Mouse (Mus musculus) adrenal gland, postnatal 14 days (tissue): ENCODE data around the gene Arid2. TPM values are rescaled to one million over a fixed set of nuclear protein-coding genes. Genes with fewer than 3 reads are reported as not detected.

Source experiments
- DNase-seq: peaks from one replicate; pipeline ENCODE4 v3.0.0; 2021; ENCODE audit warnings: mixed read lengths
- total RNA-seq: library from RNA; stranded (reverse); gene quantifications from 2 replicates; pipeline ENCODE4 v1.2.3, GENCODE M21; 2021

The Arid2 gene
- total RNA-seq, 1 experiment from 2014 or later, result 38.4 TPM

GRCm38 (mm10) chr15:96344591-96345285 lies 57.4 kb downstream of the Arid2 start:
- DNase-seq, result no peak

DNA sequence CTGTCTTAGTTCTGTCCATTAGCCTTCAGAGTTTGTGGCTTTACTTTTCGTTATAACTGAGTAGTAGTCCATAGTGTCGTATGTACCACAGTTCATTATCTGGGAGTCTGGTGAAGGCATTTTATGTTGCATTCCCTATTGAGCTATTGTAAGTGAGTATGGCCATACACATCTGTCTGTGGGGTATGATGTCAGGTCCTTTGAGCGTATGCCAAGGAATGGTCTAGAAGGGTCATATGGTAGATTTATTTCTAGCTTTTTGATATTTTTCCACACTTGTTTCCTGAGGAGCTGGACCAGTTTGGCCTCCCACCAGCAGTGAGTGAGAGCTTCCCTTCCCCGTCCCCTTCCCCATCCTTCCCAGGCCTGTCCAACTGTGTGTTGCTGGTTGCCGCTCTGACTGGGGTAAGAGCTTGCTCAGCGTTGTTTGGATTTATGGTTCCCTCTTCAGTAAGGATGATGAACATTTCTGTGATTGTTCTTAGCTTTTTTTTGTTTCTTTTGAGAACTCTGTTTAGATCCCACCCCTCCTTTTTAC lies 58.1 kb downstream of the Arid2 start:
- DNase-seq, result no peak

- no peak for DNase-seq
Measured at GRCm38 (mm10) chr15:96351432-96351831, 64.1 kb downstream of the Arid2 start.

GRCm38 (mm10) chr15:96358871-96359270 lies 71.6 kb downstream of the Arid2 start:
- DNase-seq, result no peak

- DNase-seq, result no peak
Measured at GRCm38 (mm10) chr15:96360614-96361013, 73.3 kb downstream of the Arid2 start.

GRCm38 (mm10) chr15:96365351-96365750 lies 78.0 kb downstream of the Arid2 start:
- no peak for DNase-seq

- DNase-seq, result peak; percentile 23
Measured at GRCm38 (mm10) chr15:96366176-96366963, 79.1 kb downstream of the Arid2 start.

DNA sequence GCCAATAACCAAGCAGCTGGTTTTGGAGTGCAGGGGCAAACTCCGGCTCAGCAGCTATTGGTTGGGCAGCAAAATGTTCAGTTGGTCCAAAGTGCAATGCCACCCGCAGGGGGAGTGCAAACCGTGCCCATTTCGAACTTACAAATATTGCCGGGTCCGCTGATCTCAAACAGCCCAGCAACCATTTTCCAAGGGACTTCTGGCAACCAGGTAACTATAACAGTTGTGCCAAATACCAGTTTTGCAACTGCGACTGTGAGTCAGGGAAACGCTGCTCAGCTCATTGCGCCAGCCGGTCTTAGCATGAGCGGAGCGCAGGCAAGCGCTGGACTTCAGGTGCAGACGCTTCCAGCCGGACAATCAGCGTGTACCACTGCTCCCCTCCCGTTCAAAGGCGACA lies 84.0 kb downstream of the Arid2 start:
- no peak for DNase-seq

DNA sequence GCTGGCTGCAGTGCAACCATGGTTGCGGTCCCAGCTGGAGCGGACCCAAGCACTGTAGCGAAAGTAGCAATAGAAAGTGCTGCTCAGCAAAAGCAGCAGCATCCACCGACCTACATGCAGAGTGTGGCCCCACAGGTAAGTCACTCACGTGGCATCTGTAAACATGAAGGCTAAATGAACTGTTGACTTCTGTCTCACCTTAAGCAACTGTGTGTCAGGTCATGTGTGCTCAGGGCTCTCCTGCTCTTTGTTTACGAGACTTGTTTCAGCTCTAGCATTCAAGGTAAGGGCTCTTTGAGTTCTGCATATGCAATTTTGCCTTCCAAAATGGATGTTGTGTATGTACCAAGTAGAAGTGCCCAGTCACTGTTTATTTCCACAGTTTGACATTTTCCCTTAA lies 85.3 kb downstream of the Arid2 start:
- DNase-seq, result no peak

DNA sequence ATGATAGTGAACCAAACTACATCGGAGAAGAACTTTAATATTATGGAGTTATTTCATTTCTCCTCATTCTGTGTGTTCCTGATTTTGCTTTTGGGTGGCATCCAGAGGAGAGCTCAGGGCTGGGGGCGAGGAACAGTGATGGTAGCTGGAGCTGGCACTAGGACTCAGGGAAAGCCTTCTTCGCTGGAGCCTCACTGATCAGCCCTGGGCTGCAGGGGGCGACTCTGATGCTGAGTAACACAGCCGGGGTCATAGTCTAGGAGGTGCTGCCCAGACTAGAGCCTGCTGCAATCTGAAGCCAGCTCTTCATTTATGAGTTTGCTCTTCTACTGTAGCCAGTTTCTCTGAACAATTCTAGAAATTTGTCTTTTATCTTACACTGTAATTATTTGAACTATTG lies 85.8 kb downstream of the Arid2 start:
- DNase-seq, result peak; percentile 20

DNA sequence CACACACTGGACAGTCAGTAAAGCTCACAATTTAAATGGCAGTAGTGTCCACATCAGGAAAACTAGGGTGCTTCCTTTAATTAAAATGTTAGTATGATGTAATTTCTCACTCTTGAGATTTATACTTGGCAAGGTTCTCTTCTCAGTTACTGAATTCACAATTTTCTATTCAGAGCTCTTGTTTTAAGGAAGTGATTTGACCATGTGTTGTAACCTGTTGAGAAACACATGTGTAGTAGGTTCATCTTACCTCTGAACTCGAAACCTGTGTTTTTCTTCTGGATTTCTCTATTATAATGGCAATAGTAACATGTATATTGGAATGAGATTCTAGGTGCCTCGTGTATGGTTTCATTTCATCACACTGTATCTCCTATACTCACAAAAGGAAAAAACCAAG lies 88.9 kb downstream of the Arid2 start:
- DNase-seq, result no peak

DNA sequence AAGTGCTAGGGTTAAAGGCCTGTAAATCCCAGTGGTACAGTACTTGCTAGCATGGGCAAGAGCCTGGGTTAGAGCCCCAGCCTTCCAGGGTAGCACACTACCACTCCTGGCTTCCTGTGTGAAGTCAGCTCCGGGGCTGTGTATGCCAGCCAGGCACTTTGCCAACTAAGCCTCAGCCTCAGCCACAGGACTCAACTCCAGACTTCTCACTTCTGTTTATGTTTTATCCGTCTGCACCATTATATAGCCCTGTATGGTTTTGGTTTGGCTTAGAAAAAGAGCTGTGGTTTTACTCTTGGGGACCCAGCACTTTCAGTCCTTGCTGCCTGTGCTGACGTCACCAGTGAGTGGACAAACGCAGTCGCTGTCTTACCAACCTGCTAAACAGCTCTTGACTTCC lies 89.9 kb downstream of the Arid2 start:
- peak; percentile 34 for DNase-seq

- no peak for DNase-seq
Measured at GRCm38 (mm10) chr15:96377701-96378100, 90.4 kb downstream of the Arid2 start.

DNA sequence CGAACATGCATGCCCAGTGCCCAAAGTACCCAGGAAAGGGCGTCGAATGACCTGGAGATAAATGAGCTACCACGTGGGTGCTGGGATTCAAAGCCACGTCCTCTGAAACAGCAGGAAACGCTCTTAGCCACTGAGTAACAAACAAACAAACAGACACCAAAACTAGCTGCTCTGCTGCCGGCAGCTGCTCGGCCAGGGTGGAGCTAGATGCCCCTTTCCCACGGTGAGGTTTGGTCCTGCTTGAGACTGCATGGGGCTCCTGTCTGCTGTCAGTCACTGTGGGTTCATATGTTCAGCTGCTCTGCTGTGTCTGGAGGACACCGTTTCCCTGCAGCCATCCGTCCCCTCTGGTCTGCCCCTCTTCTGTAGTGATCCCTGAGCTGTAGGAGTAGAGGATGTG lies 94.9 kb downstream of the Arid2 start:
- no peak for DNase-seq

GRCm38 (mm10) chr15:96388565-96388964 lies 101.2 kb downstream of the Arid2 start:
- DNase-seq, result no peak

GRCm38 (mm10) chr15:96392878-96393277 lies 105.6 kb downstream of the Arid2 start:
- no peak for DNase-seq

DNA sequence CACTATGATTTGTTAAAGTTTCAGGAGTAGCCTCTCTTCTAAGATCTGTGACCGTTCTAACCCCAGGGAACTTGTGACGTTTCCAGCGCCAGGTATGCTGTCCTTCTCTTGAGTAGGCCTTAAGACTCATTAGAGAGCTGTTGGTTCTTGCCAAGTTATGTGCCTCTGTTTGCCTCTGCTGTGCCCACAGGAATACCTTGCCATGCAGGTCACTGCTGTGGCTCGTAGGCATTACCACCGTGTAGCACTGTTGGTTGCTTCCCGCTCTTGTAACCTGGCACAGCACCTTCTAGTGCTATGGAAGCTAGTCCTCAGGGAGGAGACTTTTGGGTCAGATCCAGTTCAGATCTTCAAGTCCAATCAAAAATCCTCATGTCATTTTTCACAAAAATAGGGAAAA lies 107.8 kb downstream of the Arid2 start:
- no peak for DNase-seq

DNA sequence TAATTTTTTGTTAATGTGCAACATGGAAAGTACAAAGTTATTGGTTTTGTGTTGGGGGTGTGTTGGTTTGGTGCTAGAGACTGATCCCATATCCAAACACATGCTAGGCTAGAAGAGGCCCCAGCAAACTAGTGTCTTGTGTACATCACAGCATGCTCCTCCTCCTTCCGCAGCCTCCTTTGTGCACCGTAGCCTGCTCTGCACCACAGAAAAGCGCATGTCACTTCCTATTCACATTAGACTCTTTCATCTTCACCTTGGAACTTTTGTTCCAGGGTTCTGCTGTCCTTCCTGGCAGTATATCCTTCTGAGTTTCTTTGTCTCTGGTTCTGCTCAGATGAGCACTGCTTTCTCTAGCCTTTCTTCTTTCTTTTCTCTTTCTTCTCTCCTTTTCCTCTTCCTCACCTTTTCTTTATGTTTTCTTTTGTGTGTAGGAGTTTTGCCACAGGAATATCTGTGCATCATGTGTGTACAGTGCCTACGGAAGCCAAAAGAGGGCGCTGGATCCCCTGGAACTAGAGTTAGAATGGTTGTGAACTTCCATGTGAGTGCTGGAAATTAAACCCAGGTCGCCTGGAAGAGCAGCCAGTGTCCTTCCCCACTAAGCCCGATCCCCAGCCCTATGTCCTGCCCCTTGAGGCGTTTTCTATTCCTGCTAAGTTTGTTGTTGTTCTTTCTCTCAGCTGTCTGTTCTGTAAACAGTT lies 109.5 kb downstream of the Arid2 start:
- DNase-seq, result no peak

DNA sequence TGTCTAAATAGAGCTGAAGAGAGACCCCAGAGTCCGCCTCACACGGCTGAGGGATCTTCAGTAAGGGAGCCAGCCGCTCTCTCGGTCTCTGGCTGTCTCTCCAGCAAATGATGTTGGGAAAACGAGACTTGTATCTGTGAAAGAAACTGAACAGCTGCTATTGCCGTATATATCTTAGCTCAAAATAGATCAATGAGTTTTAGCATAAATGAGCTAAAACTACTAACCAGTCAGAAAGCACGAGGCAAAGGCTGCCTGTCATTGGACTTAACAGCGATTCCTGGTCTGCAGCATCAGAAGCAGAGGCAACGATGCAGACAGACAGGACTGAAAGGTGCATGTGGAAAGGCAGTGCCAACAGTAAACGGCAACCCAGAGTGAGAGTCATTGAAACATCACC lies 111.0 kb downstream of the Arid2 start:
- DNase-seq, result no peak

DNA sequence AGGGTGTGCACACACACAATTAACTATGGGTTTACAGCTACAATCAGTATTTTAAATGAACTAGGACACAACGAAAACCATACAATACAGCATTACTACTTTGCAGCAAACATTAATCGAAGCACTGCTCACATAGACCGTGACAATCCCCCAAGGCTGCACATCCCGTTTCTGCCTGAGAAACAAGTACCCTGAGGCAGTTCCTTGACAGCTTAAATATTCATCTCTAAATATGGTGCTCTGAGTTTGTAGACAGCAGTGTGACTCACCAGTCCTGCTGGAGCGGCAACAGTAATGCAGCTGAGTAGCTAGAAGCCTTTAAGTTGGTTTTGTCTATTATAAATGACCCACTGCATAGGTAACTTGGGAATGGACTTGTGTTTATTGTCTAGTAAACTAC lies 118.2 kb downstream of the Arid2 start:
- no peak for DNase-seq

- no peak for DNase-seq
Measured at GRCm38 (mm10) chr15:96406253-96406652, 118.9 kb downstream of the Arid2 start.

DNA sequence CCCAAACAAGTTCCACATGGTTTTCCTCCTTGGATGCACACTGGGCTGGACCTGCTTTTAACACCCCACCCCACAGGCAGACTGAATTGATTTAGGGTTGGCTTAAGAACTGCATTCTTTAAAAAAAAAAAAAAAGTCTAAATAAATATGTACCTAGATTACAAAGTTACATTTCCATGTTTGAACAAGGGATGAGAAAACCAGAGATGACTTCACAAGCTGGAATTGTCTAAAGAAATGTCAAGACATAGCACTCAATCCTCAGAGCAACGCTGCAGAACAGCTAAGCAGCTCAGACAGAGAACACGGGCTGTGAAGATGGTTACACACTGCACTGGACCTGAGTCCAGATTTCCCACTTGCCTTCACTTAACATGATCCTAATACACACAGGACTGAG lies 119.8 kb downstream of the Arid2 start:
- DNase-seq, result no peak

GRCm38 (mm10) chr15:96408717-96409121 lies 121.4 kb downstream of the Arid2 start:
- DNase-seq, result no peak
